Comparison of ENCODE assay signal across 8 mouse cellular contexts in genomic region chr11:52220282-52220681, GRCm38 (mm10). TPM values are rescaled to one million over a fixed set of nuclear protein-coding genes. Genes with fewer than 3 reads are reported as not detected.
DNase-seq lines count a peak whose midpoint lies in the region; ATAC-seq and TF ChIP-seq lines count a peak whose summit lies in the region.

No protein-coding gene starts in this region.

- peak overlapping the region; percentile 25; the same call in 1 of the 2 replicates for H3K4me2 ChIP-seq in intestine, embryonic 16.5 days (ENCODE audit: low read depth, low read length)

- peak; percentile 83 for TF ChIP-seq CTCF in heart, adult 2 months (IDR thresholded peaks at IDR 0.05)
- TF ChIP-seq CTCF in spleen, adult 2 months (IDR thresholded peaks at IDR 0.05; ENCODE audit: extremely low read depth, insufficient read depth, insufficient read length, insufficient replicate concordance) = peak; percentile 75; the same call in 1 of the 2 replicates

- WGBS in heart, adult 2 months = 9% methylated on average over 4 of the region's 4 CpGs
- WGBS in intestine, embryonic 16.5 days = 11% methylated on average over 4 of the region's 4 CpGs
- WGBS in midbrain, embryonic 10.5 days = 8% methylated on average over 4 of the region's 4 CpGs
- 13% methylated on average over 4 of the region's 4 CpGs for WGBS in spleen, adult 2 months

- no peak for TF ChIP-seq POLR2A in heart, adult 2 months (IDR thresholded peaks at IDR 0.05; ENCODE audit: insufficient read depth, low read depth, low read length)
- TF ChIP-seq POLR2A in spleen, adult 2 months (IDR thresholded peaks at IDR 0.05; ENCODE audit: low read depth, low read length) = no peak

- no peaks in the 10 kb centered on the region for H3K36me3 ChIP-seq in heart, adult 2 months (ENCODE audit: control insufficient read depth, insufficient read depth, low read length)
- no peaks in the 10 kb centered on the region for H3K36me3 ChIP-seq in intestine, embryonic 16.5 days (ENCODE audit: control insufficient read depth, insufficient read depth, low read length)
- no peaks in the 10 kb centered on the region for H3K36me3 ChIP-seq in midbrain, embryonic 10.5 days
- no peaks in the 10 kb centered on the region for H3K36me3 ChIP-seq in spleen, adult 2 months (ENCODE audit: control insufficient read depth, insufficient read depth, low read length)

- intact Hi-C loops in heart, adult 2 months (cut with DNase I) = loop anchor here (5.0 to 10.0 kb wide), 3 partner anchors 125 to 403 kb away; no protein-coding TSS in a partner anchor
- intact Hi-C loops in heart, postnatal 25 days (cut with DNase I) = loop anchor here (2.0 to 5.0 kb wide), 5 partner anchors 77 to 398 kb away; no protein-coding TSS in a partner anchor
- intact Hi-C loops in left cerebral cortex, postnatal 4 days (cut with DNase I) = loop anchor here (10.0 kb wide), 1 partner anchor 75 kb away; the partner anchor contains the start of gene Olfr1373

- H3K27me3 ChIP-seq in heart, adult 2 months (ENCODE audit: control insufficient read depth, insufficient read depth, low read length) = no peaks in the 10 kb centered on the region
- no peaks in the 10 kb centered on the region for H3K27me3 ChIP-seq in intestine, embryonic 16.5 days (replicated peaks; ENCODE audit: control insufficient read depth, insufficient read depth, low read length)
- H3K27me3 ChIP-seq in midbrain, embryonic 10.5 days (ENCODE audit: low read depth, poor library complexity, severe bottlenecking) = 0 out of 2 replicates have a peak, but pooled peaks cover 9% of the 10 kb centered on the region
- no peaks in the 10 kb centered on the region for H3K27me3 ChIP-seq in spleen, adult 2 months (ENCODE audit: control insufficient read depth, insufficient read depth, low read length)

- no peak for ATAC-seq in intestine, embryonic 16.5 days

- no peak overlapping the region for H3K9ac ChIP-seq in heart, adult 2 months (ENCODE audit: low read depth, low read length)
- no peak overlapping the region for H3K9ac ChIP-seq in intestine, embryonic 16.5 days (ENCODE audit: low read depth, low read length)

- no peak overlapping the region for H3K4me3 ChIP-seq in heart, adult 2 months
- H3K4me3 ChIP-seq in intestine, embryonic 16.5 days (ENCODE audit: low read length) = no peak overlapping the region
- no peak overlapping the region for H3K4me3 ChIP-seq in midbrain, embryonic 10.5 days
- no peak overlapping the region for H3K4me3 ChIP-seq in spleen, adult 2 months (ENCODE audit: extremely low read depth, insufficient read depth, insufficient read length)

- no peaks in the 10 kb centered on the region for H3K4me1 ChIP-seq in heart, adult 2 months (ENCODE audit: control insufficient read depth, insufficient read depth, low read length)
- H3K4me1 ChIP-seq in intestine, embryonic 16.5 days (ENCODE audit: control insufficient read depth, insufficient read depth, low read length) = no peaks in the 10 kb centered on the region
- H3K4me1 ChIP-seq in midbrain, embryonic 10.5 days = peaks cover 4% of the 10 kb centered on the region; the same call in 1 of the 2 replicates
- H3K4me1 ChIP-seq in spleen, adult 2 months (ENCODE audit: control insufficient read depth, insufficient read depth, insufficient read length) = no peaks in the 10 kb centered on the region; the same call in 1 of the 2 replicates

- 0 out of 2 replicates have a peak, but pooled peaks have one; percentile 19 for TF ChIP-seq EP300 in heart, adult 2 months (IDR thresholded peaks at IDR 0.05; ENCODE audit: insufficient read depth, low read depth, low read length)

- no peaks in the 10 kb centered on the region for H3K9me3 ChIP-seq in intestine, embryonic 16.5 days (ENCODE audit: control insufficient read depth, low read length)
- no peaks in the 10 kb centered on the region for H3K9me3 ChIP-seq in midbrain, embryonic 10.5 days (replicated peaks)

- no peaks in the 10 kb centered on the region for H3K79me2 ChIP-seq in heart, adult 2 months (replicated peaks; ENCODE audit: control insufficient read depth, insufficient read depth, low read length)

- H3K27ac ChIP-seq in heart, adult 2 months = no peak overlapping the region
- H3K27ac ChIP-seq in intestine, embryonic 16.5 days (ENCODE audit: low read length) = no peak overlapping the region
- H3K27ac ChIP-seq in midbrain, embryonic 10.5 days (replicated peaks) = 0 out of 2 replicates have a peak overlapping the region, but pooled peaks have one; percentile 25
- H3K27ac ChIP-seq in spleen, adult 2 months (ENCODE audit: insufficient read depth, low read length) = no peak overlapping the region

- peak; percentile 49 to 65 for DNase-seq in heart, adult 2 months
- DNase-seq in heart, postnatal 25 days (ENCODE audit: low spot score) = no peak
- peak; percentile 87 to 94 for DNase-seq in cerebellum, postnatal 14 days
- peak; percentile 55 to 60 for DNase-seq in frontal cortex, postnatal 25 days (ENCODE audit: low spot score in 2 of 2)
- DNase-seq in left cerebral cortex, postnatal 4 days = peak; percentile 85
- DNase-seq in midbrain, embryonic 10.5 days (ENCODE audit: low spot score) = peak; percentile 74
- DNase-seq in spleen, adult 2 months (ENCODE audit: low read depth in 1 of 2, low spot score in 2 of 2) = peak in 1 of 2 experiments; percentile 66

RNA-seq across cellular contexts. Expression of gene Olfr1371, which starts 6.5 kb away (rescaled TPM):
- not detected for total RNA-seq in heart, adult 2 months (2021)
- not detected in 2 replicates for polyA plus RNA-seq in heart, adult 2 months (2012; rRNA removed)
- not detected for total RNA-seq in heart, postnatal 25 days (2021)
- not detected in 2 replicates for polyA plus RNA-seq in intestine, embryonic 16.5 days (2015; fragmentation: Nextera tagmentation; extraction: Ambion mirVana)
- not detected for total RNA-seq in left cerebral cortex, postnatal 4 days (2021)
- polyA plus RNA-seq in midbrain, embryonic 10.5 days (2016; fragmentation: Nextera tagmentation; extraction: Ambion mirVana) = not detected in 2 replicates
- not detected in 2 replicates for polyA plus RNA-seq in spleen, adult 2 months (2012; rRNA removed)

RNA-seq across cellular contexts. Expression of gene Skp1a, which starts 11.5 kb away (rescaled TPM):
- total RNA-seq in heart, adult 2 months (2021) = 100 to 1,000 TPM; 241 to 255 TPM
- 38.9 and 72.9 TPM in 2 replicates for polyA plus RNA-seq in heart, adult 2 months (2012; rRNA removed)
- total RNA-seq in heart, postnatal 25 days (2021) = 100 to 1,000 TPM; 236 to 255 TPM
- polyA plus RNA-seq in intestine, embryonic 16.5 days (2015; fragmentation: Nextera tagmentation; extraction: Ambion mirVana) = 708 and 723 TPM in 2 replicates
- total RNA-seq in left cerebral cortex, postnatal 4 days (2021) = 100 to 1,000 TPM; 474 to 484 TPM
- 916 and 943 TPM in 2 replicates for polyA plus RNA-seq in midbrain, embryonic 10.5 days (2016; fragmentation: Nextera tagmentation; extraction: Ambion mirVana)
- 4.5 and 6.3 TPM in 2 replicates for polyA plus RNA-seq in spleen, adult 2 months (2012; rRNA removed)
